16 mouse cellular contexts compared by ENCODE assay signal in the genomic region with DNA sequence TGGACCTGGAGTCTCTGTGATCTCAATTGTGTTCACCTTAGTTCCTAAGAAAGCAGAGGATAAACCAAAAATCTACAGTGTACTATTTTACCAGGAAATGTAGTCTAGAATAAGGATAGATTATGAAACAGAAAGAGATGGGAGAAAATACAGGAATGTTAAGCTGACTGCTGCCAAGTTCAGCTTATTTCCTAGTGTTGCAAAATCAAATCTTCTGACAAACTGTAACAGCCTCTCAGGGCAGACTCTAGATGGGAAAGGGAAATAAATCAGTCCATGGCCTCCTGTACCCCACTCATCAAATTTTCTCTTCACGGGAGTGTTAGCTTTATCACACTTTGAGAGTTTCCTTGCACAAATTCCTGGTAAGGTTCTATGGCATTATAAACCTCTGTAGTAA.
"Had no signal": no experiment of that assay in that cellular context is flagged by ENCODE, and none has a peak within 500 bp of the region (broad histone marks: within the 10 kb centered on the region; RNA-seq: fewer than 3 reads in every experiment).

No protein-coding gene starts in this region.

- H3K9me3 ChIP-seq: limb, embryonic 10.5 days; limb, embryonic 13.5 days; midbrain, embryonic 12.5 days; midbrain, embryonic 15.5 days; neural tube, embryonic 12.5 days; neural tube, embryonic 15.5 days had no signal

- H3K27me3 ChIP-seq: limb, embryonic 13.5 days; midbrain, embryonic 12.5 days; midbrain, embryonic 15.5 days; neural tube, embryonic 12.5 days; neural tube, embryonic 15.5 days had no signal

- H3K27ac ChIP-seq: limb, embryonic 10.5 days; limb, embryonic 13.5 days; liver, embryonic 14.5 days; midbrain, embryonic 12.5 days; midbrain, embryonic 15.5 days; neural tube, embryonic 12.5 days; neural tube, embryonic 15.5 days had no signal

- H3K4me1 ChIP-seq: limb, embryonic 13.5 days; midbrain, embryonic 12.5 days; midbrain, embryonic 15.5 days; neural tube, embryonic 12.5 days; neural tube, embryonic 15.5 days had no signal

- H3K36me3 ChIP-seq: limb, embryonic 10.5 days; limb, embryonic 13.5 days; midbrain, embryonic 12.5 days; midbrain, embryonic 15.5 days; neural tube, embryonic 12.5 days; neural tube, embryonic 15.5 days had no signal

- H3K9ac ChIP-seq: limb, embryonic 13.5 days; liver, embryonic 14.5 days; liver, postnatal 0 days; midbrain, embryonic 12.5 days; midbrain, embryonic 15.5 days; neural tube, embryonic 12.5 days; neural tube, embryonic 15.5 days had no signal

- H3K4me3 ChIP-seq: limb, embryonic 10.5 days; limb, embryonic 13.5 days; midbrain, embryonic 12.5 days; midbrain, embryonic 15.5 days; neural tube, embryonic 12.5 days; neural tube, embryonic 15.5 days had no signal

- H3K4me2 ChIP-seq: limb, embryonic 13.5 days; liver, embryonic 11.5 days; midbrain, embryonic 12.5 days; midbrain, embryonic 15.5 days; neural tube, embryonic 12.5 days; neural tube, embryonic 15.5 days had no signal

- ATAC-seq: intestine, postnatal 0 days; liver, postnatal 0 days; midbrain, embryonic 15.5 days had no signal

- DNase-seq: kidney, adult 9 months; kidney, postnatal 14 days; kidney, postnatal 4 days; liver, postnatal 0 days; right cerebral cortex, postnatal 25 days; thymus, adult 18-20 months; thymus, postnatal 36 days had no signal
